Mouse (Mus musculus) adipose tissue, adult 10 weeks (tissue): ENCODE measurements around the gene Mlf1. TPM values are rescaled to one million over a fixed set of nuclear protein-coding genes. Genes with fewer than 3 reads are reported as not detected.

Experiments used
- polyA plus RNA-seq: library from polyadenylated mRNA; stranded (reverse); fragments of 350-450 nt; fragmentation: Illumina TruSeq; extraction: RNeasy Lipid Tissue Mini Kit (QIAGEN cat#74804); gene quantifications from one replicate; pipeline ENCODE4 v1.2.3, GENCODE M21; 2014; ENCODE audit warnings: low read depth, low replicate concordance

The Mlf1 gene
- polyA plus RNA-seq: 23.6 TPM

GRCm38 (mm10) chr3:67373872-67374271 is at the start of gene Mlf1:
TSS of gene Mlf1 (plus strand) at chr3:67374097.

GRCm38 (mm10) chr3:67375063-67375462 is 1.2 kb downstream of the Mlf1 start, which contains the start of gene Gm17402:
TSS of gene Gm17402 (minus strand) at chr3:67375163.

DNA sequence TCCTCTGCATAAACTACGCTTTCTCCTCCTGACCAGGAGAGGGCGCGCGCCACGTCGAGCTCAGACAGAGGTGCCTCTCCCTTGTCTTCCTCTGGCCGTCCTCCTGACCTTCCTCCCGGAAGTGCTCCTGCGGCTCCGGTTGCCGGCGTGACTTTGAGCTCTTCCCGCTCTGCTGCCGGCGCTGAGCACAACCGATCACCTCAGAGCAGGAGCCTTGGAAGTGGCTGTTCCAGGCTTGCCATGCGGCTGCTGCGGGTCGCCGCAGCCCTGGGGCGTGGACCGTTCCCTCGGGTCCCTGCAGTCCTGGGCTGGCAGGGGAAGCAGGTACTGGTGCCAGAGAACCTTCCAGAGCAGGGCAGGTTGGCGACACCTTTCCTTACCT is 56.1 kb downstream of the Mlf1 start, which contains the start of gene Gfm1:
Gfm1 (plus strand) TSS at position 98 of the 382 bp plus-strand sequence.

Other genes with a start within 250 kb of the Mlf1 start
- gene Gm17402, start 1.1 kb downstream of the Mlf1 start, polyA plus RNA-seq: not detected
- gene Gfm1, start 56.0 kb downstream of the Mlf1 start, polyA plus RNA-seq: 27.8 TPM
- 14.8 TPM for gene Lxn, start 89.8 kb downstream of the Mlf1 start, polyA plus RNA-seq
- 15.8 TPM for gene Rarres1, start 141.4 kb downstream of the Mlf1 start, polyA plus RNA-seq
- gene Mfsd1, start 208.6 kb downstream of the Mlf1 start, polyA plus RNA-seq: 50.2 TPM